Mouse (Mus musculus): Measurements from ENCODE around the gene Iars2. TPM values are rescaled to one million over a fixed set of nuclear protein-coding genes. Genes with fewer than 3 reads are reported as not detected.

Gene Iars2
- polyA plus RNA-seq, 1 experiment from 2014 or later: 22.1 TPM

GRCm38 (mm10) chr1:185280616-185281015 is 48.6 kb downstream of the Iars2 start:
- TF ChIP-seq EP300 (IDR thresholded peaks at IDR 0.05): no peak
- TF ChIP-seq CTCF (IDR thresholded peaks at IDR 0.05): no peak
- no peaks in the 10 kb centered on the region for H3K9me3 ChIP-seq (ENCODE audit: low read length)
- H3K27me3 ChIP-seq (replicated peaks; ENCODE audit: insufficient read depth, low read length): no peaks in the 10 kb centered on the region
- no peak overlapping the region for H3K4me3 ChIP-seq (ENCODE audit: low read depth, low read length)
- H3K4me1 ChIP-seq (ENCODE audit: insufficient read depth, low read depth, low read length): no peaks in the 10 kb centered on the region; the same call in 1 of the 2 replicates
- ATAC-seq (no peak), DNase-seq (ENCODE audit: low spot score) (no peak)
- peaks cover 42% of the 10 kb centered on the region for H3K36me3 ChIP-seq (ENCODE audit: insufficient read depth, low read length)
- H3K9ac ChIP-seq (replicated peaks; ENCODE audit: low read depth): no peak overlapping the region
- H3K4me2 ChIP-seq (replicated peaks; ENCODE audit: low read depth, low read length): no peak overlapping the region
- WGBS: 80% methylated on average over 4 of the region's 4 CpGs
- no peak overlapping the region for H3K27ac ChIP-seq (ENCODE audit: low read length)

- no peaks in the 10 kb centered on the region for H3K4me1 ChIP-seq (ENCODE audit: insufficient read depth, low read depth, low read length)
- 56% methylated on average over 9 of the region's 9 CpGs for WGBS
- TF ChIP-seq CTCF (IDR thresholded peaks at IDR 0.05): no peak
- no peak for TF ChIP-seq EP300 (IDR thresholded peaks at IDR 0.05)
- no peaks in the 10 kb centered on the region for H3K9me3 ChIP-seq (ENCODE audit: low read length)
- H3K27me3 ChIP-seq (replicated peaks; ENCODE audit: insufficient read depth, low read length): no peaks in the 10 kb centered on the region
- ATAC-seq (0 out of 2 replicates have a peak, but pooled peaks have one; percentile 7), DNase-seq (ENCODE audit: low spot score) (no peak)
- no peak overlapping the region for H3K4me3 ChIP-seq (ENCODE audit: low read depth, low read length)
- no peak overlapping the region for H3K9ac ChIP-seq (replicated peaks; ENCODE audit: low read depth)
- H3K27ac ChIP-seq (ENCODE audit: low read length): no peak overlapping the region
- H3K36me3 ChIP-seq (ENCODE audit: insufficient read depth, low read length): peaks cover 42% of the 10 kb centered on the region
- no peak overlapping the region for H3K4me2 ChIP-seq (replicated peaks; ENCODE audit: low read depth, low read length)
Measured at GRCm38 (mm10) chr1:185279288-185279687, 49.9 kb downstream of the Iars2 start.

GRCm38 (mm10) chr1:185277022-185277421 is 52.2 kb downstream of the Iars2 start:
- peak; percentile 24 for DNase-seq (ENCODE audit: low spot score)
- ATAC-seq: peak; percentile 75
- TF ChIP-seq CTCF (IDR thresholded peaks at IDR 0.05): no peak
- peak; percentile 90 for TF ChIP-seq EP300 (IDR thresholded peaks at IDR 0.05)
- Histone ChIP-seq H3K9me3 (ENCODE audit: low read length) (no peaks in the 10 kb centered on the region), H3K4me3 (ENCODE audit: low read depth, low read length) (no peak overlapping the region), H3K27ac (ENCODE audit: low read length) (no peak overlapping the region), H3K36me3 (ENCODE audit: insufficient read depth, low read length) (peaks cover 34% of the 10 kb centered on the region), H3K27me3 (replicated peaks; ENCODE audit: insufficient read depth, low read length) (no peaks in the 10 kb centered on the region), H3K4me2 (replicated peaks; ENCODE audit: low read depth, low read length) (no peak overlapping the region), H3K4me1 (ENCODE audit: insufficient read depth, low read depth, low read length) (no peaks in the 10 kb centered on the region), H3K9ac (replicated peaks; ENCODE audit: low read depth) (no peak overlapping the region)
- WGBS: 78% methylated on average over 11 of the region's 11 CpGs

GRCm38 (mm10) chr1:185275976-185276375 is 53.2 kb downstream of the Iars2 start:
- Histone ChIP-seq H3K4me1 (ENCODE audit: insufficient read depth, low read depth, low read length) (no peaks in the 10 kb centered on the region), H3K36me3 (ENCODE audit: insufficient read depth, low read length) (peaks cover 35% of the 10 kb centered on the region), H3K4me3 (ENCODE audit: low read depth, low read length) (no peak overlapping the region), H3K27me3 (replicated peaks; ENCODE audit: insufficient read depth, low read length) (no peaks in the 10 kb centered on the region), H3K9ac (replicated peaks; ENCODE audit: low read depth) (no peak overlapping the region), H3K9me3 (ENCODE audit: low read length) (no peaks in the 10 kb centered on the region), H3K27ac (ENCODE audit: low read length) (no peak overlapping the region), H3K4me2 (replicated peaks; ENCODE audit: low read depth, low read length) (no peak overlapping the region)
- 80% methylated on average over 7 of the region's 7 CpGs for WGBS
- ATAC-seq (no peak), DNase-seq (ENCODE audit: low spot score) (no peak)
- TF ChIP-seq CTCF (IDR thresholded peaks at IDR 0.05) (no peak), EP300 (IDR thresholded peaks at IDR 0.05) (no peak)

GRCm38 (mm10) chr1:185274819-185275545 is 54.2 kb downstream of the Iars2 start:
- no peaks in the 10 kb centered on the region for H3K27me3 ChIP-seq (replicated peaks; ENCODE audit: insufficient read depth, low read length)
- ATAC-seq (peak; percentile 17; the same call in 1 of the 2 replicates), DNase-seq (ENCODE audit: low spot score) (no peak)
- H3K27ac ChIP-seq (ENCODE audit: low read length): no peak overlapping the region
- H3K36me3 ChIP-seq (ENCODE audit: insufficient read depth, low read length): peaks cover 30% of the 10 kb centered on the region
- WGBS: 82% methylated on average over 5 of the region's 5 CpGs
- no peak for TF ChIP-seq CTCF (IDR thresholded peaks at IDR 0.05)
- no peak for TF ChIP-seq EP300 (IDR thresholded peaks at IDR 0.05)
- H3K4me1 ChIP-seq (ENCODE audit: insufficient read depth, low read depth, low read length): no peaks in the 10 kb centered on the region
- no peak overlapping the region for H3K9ac ChIP-seq (replicated peaks; ENCODE audit: low read depth)
- H3K4me2 ChIP-seq (replicated peaks; ENCODE audit: low read depth, low read length): no peak overlapping the region
- no peaks in the 10 kb centered on the region for H3K9me3 ChIP-seq (ENCODE audit: low read length)
- H3K4me3 ChIP-seq (ENCODE audit: low read depth, low read length): no peak overlapping the region

GRCm38 (mm10) chr1:185271373-185271772 is 57.8 kb downstream of the Iars2 start:
- no peaks in the 10 kb centered on the region for H3K9me3 ChIP-seq (ENCODE audit: low read length)
- no peak overlapping the region for H3K4me2 ChIP-seq (replicated peaks; ENCODE audit: low read depth, low read length)
- WGBS: 94% methylated on average over 9 of the region's 9 CpGs
- TF ChIP-seq EP300 (IDR thresholded peaks at IDR 0.05) (no peak), CTCF (IDR thresholded peaks at IDR 0.05) (no peak)
- ATAC-seq (no peak), DNase-seq (ENCODE audit: low spot score) (no peak)
- H3K4me1 ChIP-seq (ENCODE audit: insufficient read depth, low read depth, low read length): no peaks in the 10 kb centered on the region
- no peak overlapping the region for H3K9ac ChIP-seq (replicated peaks; ENCODE audit: low read depth)
- no peak overlapping the region for H3K4me3 ChIP-seq (ENCODE audit: low read depth, low read length)
- H3K36me3 ChIP-seq (ENCODE audit: insufficient read depth, low read length): peaks cover 9% of the 10 kb centered on the region; the same call in 1 of the 2 replicates
- H3K27ac ChIP-seq (ENCODE audit: low read length): no peak overlapping the region
- H3K27me3 ChIP-seq (replicated peaks; ENCODE audit: insufficient read depth, low read length): no peaks in the 10 kb centered on the region
